In genomic region chr16:84485931-84486330, GRCm38 (mm10) we compare ENCODE assay signal across 18 mouse cellular contexts. TPM values are rescaled to one million over a fixed set of nuclear protein-coding genes. Genes with fewer than 3 reads are reported as not detected.
"Had no signal": no experiment of that assay in that cellular context is flagged by ENCODE, and none has a peak within 500 bp of the region (broad histone marks: within the 10 kb centered on the region; RNA-seq: fewer than 3 reads in every experiment).

No protein-coding gene starts in this region.

- H3K4me1 ChIP-seq: limb, embryonic 13.5 days; midbrain, embryonic 10.5 days; neural tube, embryonic 15.5 days had no signal

- H3K27me3 ChIP-seq: limb, embryonic 13.5 days; neural tube, embryonic 15.5 days had no signal

- H3K27ac ChIP-seq: limb, embryonic 13.5 days; liver, embryonic 14.5 days; midbrain, embryonic 10.5 days; neural tube, embryonic 15.5 days; stomach, postnatal 0 days had no signal

- DNase-seq: kidney, postnatal 10 days; kidney, postnatal 4 days; left cerebral cortex, postnatal 4 days; lung, adult 18-20 months; lung, postnatal 4 days; midbrain, embryonic 14.5 days; right cerebral cortex, adult 18-20 months; right cerebral cortex, postnatal 25 days; thymus, postnatal 4 days had no signal

- H3K4me3 ChIP-seq: limb, embryonic 13.5 days; midbrain, embryonic 10.5 days; myocyte; neural tube, embryonic 15.5 days had no signal

- H3K9ac ChIP-seq: limb, embryonic 13.5 days; liver, embryonic 14.5 days; neural tube, embryonic 15.5 days had no signal

- H3K4me2 ChIP-seq: limb, embryonic 13.5 days; neural tube, embryonic 15.5 days had no signal

- H3K9me3 ChIP-seq: limb, embryonic 13.5 days; midbrain, embryonic 10.5 days; neural tube, embryonic 15.5 days had no signal

- H3K36me3 ChIP-seq: limb, embryonic 13.5 days; midbrain, embryonic 10.5 days; neural tube, embryonic 15.5 days had no signal

RNA-seq across cellular contexts. Expression of gene A730009L09Rik, which starts 29.0 kb away (rescaled TPM):
- polyA plus RNA-seq: limb, embryonic 13.5 days; liver, adult 2 months; liver, embryonic 14.5 days; midbrain, embryonic 10.5 days; midbrain, embryonic 14.5 days; myocyte; neural tube, embryonic 11.5 days; small intestine, adult 2 months; stomach, postnatal 0 days had no signal
